Mouse (Mus musculus) embryonic facial prominence, embryonic 14.5 days (tissue): ENCODE data around the gene Samd4. TPM values are rescaled to one million over a fixed set of nuclear protein-coding genes. Genes with fewer than 3 reads are reported as not detected.

Experiments used
- ATAC-seq: fragments of 200-750 bp; cut with Nextera tagmentation; 2 replicates; pipeline ENCODE4 v1.8.0; 2017; ENCODE audit warnings: low read depth, moderate number of reproducible peaks, moderate TSS enrichment
- DNase-seq: peaks from one replicate; pipeline ENCODE4 v3.0.0-alpha.2; 2015; ENCODE audit warnings: low spot score
- H3K27ac ChIP-seq: fragments of 300-500 bp; sonication (generic); replicated peaks from 2 replicates; pipeline ENCODE4 v1.5.1; 2014; ENCODE audit warnings: low read depth, mild to moderate bottlenecking, low read length, moderate library complexity
- H3K27me3 ChIP-seq: fragments of 300-500 bp; sonication (generic); replicated peaks from 2 replicates; pipeline ENCODE4 v1.6.1; 2014; ENCODE audit warnings: low read length; ENCODE audit not compliant: control insufficient read depth, insufficient read depth
- H3K36me3 ChIP-seq: fragments of 300-500 bp; sonication (generic); 2 replicates; pipeline ENCODE4 v1.6.1; 2014; ENCODE audit warnings: low read length, mixed read lengths; ENCODE audit not compliant: control insufficient read depth, insufficient read depth
- H3K4me1 ChIP-seq: fragments of 300-500 bp; sonication (generic); 2 replicates; pipeline ENCODE4 v1.6.1; 2014; ENCODE audit warnings: antibody characterized with exemption, low read length; ENCODE audit not compliant: control insufficient read depth, insufficient read depth
- H3K4me2 ChIP-seq: fragments of 300-500 bp; sonication (generic); 2 replicates; pipeline ENCODE4 v1.6.1; 2014; ENCODE audit warnings: low read depth, mild to moderate bottlenecking, low read length, moderate library complexity, mixed read lengths
- H3K4me3 ChIP-seq: fragments of 300-500 bp; sonication (generic); 2 replicates; pipeline ENCODE4 v1.5.1; 2014; ENCODE audit warnings: low read depth, mild to moderate bottlenecking, low read length
- H3K9ac ChIP-seq: fragments of 300-500 bp; sonication (generic); 2 replicates; pipeline ENCODE4 v1.6.1; 2014; ENCODE audit warnings: low read depth, mild to moderate bottlenecking, low read length, moderate library complexity, mixed read lengths
- H3K9me3 ChIP-seq: fragments of 300-500 bp; sonication (generic); 2 replicates; pipeline ENCODE4 v1.6.1; 2016; ENCODE audit warnings: low read length; ENCODE audit not compliant: control insufficient read depth
- WGBS: fragments of 180-500 bp; shearing (Covaris S2); extraction: QIAGEN DNeasy Blood & Tissue Kit; methylation state at CpG from one replicate; pipeline ENCODE4 v1.1.7; 2014; 5-methylcytosine and 5-hydroxymethylcytosine counted together
- polyA plus RNA-seq: library from polyadenylated mRNA; unstranded; fragments of >200 nt; fragmentation: Nextera tagmentation; extraction: Ambion mirVana; gene quantifications from 2 replicates; pipeline ENCODE4 v1.2.1, GENCODE M21; 2014

The Samd4 gene
- polyA plus RNA-seq, 1 experiment from 2014 or later = 9.6 TPM

GRCm38 (mm10) chr14:47031542-47031941 is 148.9 kb downstream of the Samd4 start:
- no peak overlapping the region for H3K9ac ChIP-seq
- H3K4me3 ChIP-seq = no peak overlapping the region
- 77% methylated on average over 2 of the region's 2 CpGs for WGBS
- no peak overlapping the region for H3K4me2 ChIP-seq
- H3K9me3 ChIP-seq = no peaks in the 10 kb centered on the region
- ATAC-seq (no peak), DNase-seq (no peak)
- H3K36me3 ChIP-seq = no peaks in the 10 kb centered on the region
- H3K27ac ChIP-seq = no peak overlapping the region
- H3K4me1 ChIP-seq = peaks cover 5% of the 10 kb centered on the region; the same call in 1 of the 2 replicates
- H3K27me3 ChIP-seq = no peaks in the 10 kb centered on the region

- no peak overlapping the region for H3K9ac ChIP-seq
- no peaks in the 10 kb centered on the region for H3K27me3 ChIP-seq
- H3K27ac ChIP-seq = no peak overlapping the region
- peaks cover 3% of the 10 kb centered on the region; the same call in 1 of the 2 replicates for H3K4me1 ChIP-seq
- WGBS = 37% methylated on average over 4 of the region's 4 CpGs
- H3K9me3 ChIP-seq = no peaks in the 10 kb centered on the region
- ATAC-seq (no peak), DNase-seq (no peak)
- H3K4me3 ChIP-seq = no peak overlapping the region
- H3K4me2 ChIP-seq = no peak overlapping the region
- H3K36me3 ChIP-seq = no peaks in the 10 kb centered on the region
Observed at GRCm38 (mm10) chr14:47032140-47032539, 149.5 kb downstream of the Samd4 start.

GRCm38 (mm10) chr14:47033423-47033822 is 150.8 kb downstream of the Samd4 start:
- no peaks in the 10 kb centered on the region for H3K9me3 ChIP-seq
- 86% methylated on average over 5 of the region's 5 CpGs for WGBS

GRCm38 (mm10) chr14:47041699-47042098 is 159.0 kb downstream of the Samd4 start:
- H3K36me3 ChIP-seq = no peaks in the 10 kb centered on the region
- H3K9ac ChIP-seq = no peak overlapping the region
- no peaks in the 10 kb centered on the region for H3K9me3 ChIP-seq
- no peak overlapping the region for H3K4me2 ChIP-seq
- ATAC-seq (no peak), DNase-seq (no peak)
- no peak overlapping the region for H3K27ac ChIP-seq
- 87% methylated on average over 3 of the region's 3 CpGs for WGBS
- no peaks in the 10 kb centered on the region for H3K4me1 ChIP-seq
- no peaks in the 10 kb centered on the region for H3K27me3 ChIP-seq
- H3K4me3 ChIP-seq = no peak overlapping the region

More at GRCm38 (mm10) chr14:47033423-47033822, 150.8 kb downstream of the Samd4 start:
- Histone ChIP-seq H3K9ac (no peak overlapping the region), H3K27me3 (no peaks in the 10 kb centered on the region), H3K4me3 (no peak overlapping the region), H3K4me2 (no peak overlapping the region), H3K36me3 (no peaks in the 10 kb centered on the region), H3K27ac (no peak overlapping the region), H3K4me1 (no peaks in the 10 kb centered on the region)
- ATAC-seq (no peak), DNase-seq (no peak)

GRCm38 (mm10) chr14:47049051-47049450 is 166.4 kb downstream of the Samd4 start:
- Histone ChIP-seq H3K36me3 (no peaks in the 10 kb centered on the region), H3K9ac (no peak overlapping the region), H3K9me3 (no peaks in the 10 kb centered on the region), H3K4me1 (no peaks in the 10 kb centered on the region), H3K27me3 (no peaks in the 10 kb centered on the region), H3K4me2 (no peak overlapping the region), H3K27ac (no peak overlapping the region), H3K4me3 (no peak overlapping the region)
- no peak for ATAC-seq
- WGBS = 89% methylated on average over 6 of the region's 6 CpGs
- no peak for DNase-seq

- H3K27ac ChIP-seq = 0 out of 2 replicates have a peak overlapping the region, but pooled peaks have one; percentile 15
- no peaks in the 10 kb centered on the region for H3K27me3 ChIP-seq
- no peak overlapping the region for H3K4me3 ChIP-seq
- no peak for ATAC-seq
- H3K4me2 ChIP-seq = no peak overlapping the region
- DNase-seq = peak; percentile 11
- no peak overlapping the region for H3K9ac ChIP-seq
- peaks cover 9% of the 10 kb centered on the region; the same call in 1 of the 2 replicates for H3K4me1 ChIP-seq
- 72% methylated on average over 5 of the region's 5 CpGs for WGBS
- H3K9me3 ChIP-seq = no peaks in the 10 kb centered on the region
- H3K36me3 ChIP-seq = no peaks in the 10 kb centered on the region
Observed at GRCm38 (mm10) chr14:47051743-47052610, 169.3 kb downstream of the Samd4 start.

- Histone ChIP-seq H3K4me1 (peaks cover 9% of the 10 kb centered on the region; the same call in 1 of the 2 replicates), H3K27ac (no peak overlapping the region), H3K9ac (no peak overlapping the region), H3K4me3 (no peak overlapping the region), H3K9me3 (no peaks in the 10 kb centered on the region), H3K4me2 (no peak overlapping the region), H3K27me3 (no peaks in the 10 kb centered on the region), H3K36me3 (no peaks in the 10 kb centered on the region)
- ATAC-seq (no peak), DNase-seq (no peak)
- 94% methylated on average over 1 of the region's 1 CpGs for WGBS
Observed at GRCm38 (mm10) chr14:47053101-47053500, 170.4 kb downstream of the Samd4 start.

GRCm38 (mm10) chr14:47053824-47054223 is 171.2 kb downstream of the Samd4 start:
- H3K27ac ChIP-seq = no peak overlapping the region
- 84% methylated on average over 5 of the region's 5 CpGs for WGBS
- H3K9ac ChIP-seq = no peak overlapping the region
- H3K4me3 ChIP-seq = no peak overlapping the region
- no peaks in the 10 kb centered on the region for H3K36me3 ChIP-seq
- H3K4me2 ChIP-seq = no peak overlapping the region
- ATAC-seq (no peak), DNase-seq (no peak)
- H3K9me3 ChIP-seq = no peaks in the 10 kb centered on the region
- H3K27me3 ChIP-seq = no peaks in the 10 kb centered on the region
- peaks cover 9% of the 10 kb centered on the region; the same call in 1 of the 2 replicates for H3K4me1 ChIP-seq

- no peak overlapping the region for H3K9ac ChIP-seq
Observed at GRCm38 (mm10) chr14:47058969-47059368, 176.3 kb downstream of the Samd4 start.

More at GRCm38 (mm10) chr14:47058969-47059368, 176.3 kb downstream of the Samd4 start:
- H3K4me2 ChIP-seq = no peak overlapping the region
- no peak for DNase-seq
- H3K4me1 ChIP-seq = peaks cover 9% of the 10 kb centered on the region; the same call in 1 of the 2 replicates
- H3K27me3 ChIP-seq = no peaks in the 10 kb centered on the region
- H3K27ac ChIP-seq = no peak overlapping the region
- no peaks in the 10 kb centered on the region for H3K9me3 ChIP-seq
- ATAC-seq = no peak
- WGBS = 89% methylated on average over 2 of the region's 2 CpGs
- no peaks in the 10 kb centered on the region for H3K36me3 ChIP-seq
- H3K4me3 ChIP-seq = no peak overlapping the region
